Mouse (Mus musculus): ENCODE measurements around the gene Ache. TPM values are rescaled to one million over a fixed set of nuclear protein-coding genes. Genes with fewer than 3 reads are reported as not detected.

The Ache gene
- polyA plus RNA-seq (2017; shearing (Covaris generic)), result 0.14 TPM

GRCm38 (mm10) chr5:137287032-137287952, at the start of gene Ache:
Gene Ache, plus strand, starts transcription at chr5:137287519.

GRCm38 (mm10) chr5:137293839-137294743, 6.8 kb downstream of the Ache start, which contains the start of gene Ufsp1:
Gene Ufsp1, plus strand, starts transcription at chr5:137294629.

GRCm38 (mm10) chr5:137307071-137307912, 20.0 kb downstream of the Ache start, which contains the start of gene Srrt:
Gene Srrt, minus strand, starts transcription at chr5:137307674.

GRCm38 (mm10) chr5:137314193-137315083, 27.1 kb downstream of the Ache start, which contains the start of gene Trip6:
Gene Trip6, minus strand, starts transcription at chr5:137314404.

GRCm38 (mm10) chr5:137333512-137334174, 46.3 kb downstream of the Ache start, which contains the start of gene Slc12a9:
Gene Slc12a9, minus strand, starts transcription at chr5:137333597.

Other genes with a start within 250 kb of the Ache start
- 104 TPM for gene Ap1s1, start 241.4 kb upstream of the Ache start, polyA plus RNA-seq (2017; shearing (Covaris generic))
- not detected for gene Serpine1, start 215.3 kb upstream of the Ache start, polyA plus RNA-seq (2017; shearing (Covaris generic))
- 24.4 TPM for gene Trim56, start 171.3 kb upstream of the Ache start, polyA plus RNA-seq (2017; shearing (Covaris generic))
- gene Muc3, start 138.2 kb upstream of the Ache start, polyA plus RNA-seq (2017; shearing (Covaris generic)), result not detected
- 1.6 TPM for gene Muc3a, start 75.1 kb upstream of the Ache start, polyA plus RNA-seq (2017; shearing (Covaris generic))
- 2.7 TPM for gene Ufsp1, start 7.1 kb downstream of the Ache start, polyA plus RNA-seq (2017; shearing (Covaris generic))
- 86.0 TPM for gene Srrt, start 20.2 kb downstream of the Ache start, polyA plus RNA-seq (2017; shearing (Covaris generic))
- gene Trip6, start 26.9 kb downstream of the Ache start, polyA plus RNA-seq (2017; shearing (Covaris generic)), result 6.0 TPM
- 29.4 TPM for gene Slc12a9, start 46.1 kb downstream of the Ache start, polyA plus RNA-seq (2017; shearing (Covaris generic))
- gene Ephb4, start 62.6 kb downstream of the Ache start, polyA plus RNA-seq (2017; shearing (Covaris generic)), result not detected
- gene Zan, start 189.5 kb downstream of the Ache start, polyA plus RNA-seq (2017; shearing (Covaris generic)), result 0.31 TPM
- gene Pop7, start 215.0 kb downstream of the Ache start, polyA plus RNA-seq (2017; shearing (Covaris generic)), result 55.9 TPM
- 4.2 TPM for gene Gigyf1, start 231.0 kb downstream of the Ache start, polyA plus RNA-seq (2017; shearing (Covaris generic))
- gene Epo, start 245.7 kb downstream of the Ache start, polyA plus RNA-seq (2017; shearing (Covaris generic)), result not detected
- gene Gnb2, start 246.0 kb downstream of the Ache start, polyA plus RNA-seq (2017; shearing (Covaris generic)), result 123 TPM